Mouse (Mus musculus): ENCODE results near the gene Miga1.

DNA sequence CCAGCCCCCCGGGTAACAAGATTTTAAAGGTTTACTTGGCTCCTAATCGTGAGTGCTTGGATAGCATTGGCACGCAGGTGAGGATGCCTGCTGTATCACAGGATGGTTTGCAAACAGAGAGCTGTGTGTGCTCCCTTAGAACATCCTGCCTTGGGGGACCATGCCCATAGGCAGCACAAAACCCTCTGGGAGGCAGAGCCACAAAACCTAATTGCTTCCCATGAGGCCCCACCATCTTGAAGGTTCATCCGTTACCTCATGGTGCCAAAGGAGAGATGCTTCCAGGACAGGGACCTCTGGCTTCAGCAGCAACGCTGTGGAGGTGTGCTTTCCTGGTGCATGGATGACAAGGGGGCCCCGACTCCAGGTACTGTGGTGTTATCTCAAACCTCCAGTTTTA lies 68.3 kb downstream of the Miga1 start:
- TF ChIP-seq CTCF (IDR thresholded peaks at IDR 0.05; ENCODE audit: low read depth) (no peak), EP300 (optimal IDR thresholded peaks at IDR 0.05) (no peak)

Measured in stomach, postnatal 0 days (tissue).